Mouse (Mus musculus): ENCODE measurements around the gene Arid4a. TPM values are rescaled to one million over a fixed set of nuclear protein-coding genes. Genes with fewer than 3 reads are reported as not detected.

The Arid4a gene
- total RNA-seq (2023) = 100 to 1,000 TPM in 1 of 2 experiments, 10 to 100 TPM in 1; 99.0 to 101 TPM

DNA sequence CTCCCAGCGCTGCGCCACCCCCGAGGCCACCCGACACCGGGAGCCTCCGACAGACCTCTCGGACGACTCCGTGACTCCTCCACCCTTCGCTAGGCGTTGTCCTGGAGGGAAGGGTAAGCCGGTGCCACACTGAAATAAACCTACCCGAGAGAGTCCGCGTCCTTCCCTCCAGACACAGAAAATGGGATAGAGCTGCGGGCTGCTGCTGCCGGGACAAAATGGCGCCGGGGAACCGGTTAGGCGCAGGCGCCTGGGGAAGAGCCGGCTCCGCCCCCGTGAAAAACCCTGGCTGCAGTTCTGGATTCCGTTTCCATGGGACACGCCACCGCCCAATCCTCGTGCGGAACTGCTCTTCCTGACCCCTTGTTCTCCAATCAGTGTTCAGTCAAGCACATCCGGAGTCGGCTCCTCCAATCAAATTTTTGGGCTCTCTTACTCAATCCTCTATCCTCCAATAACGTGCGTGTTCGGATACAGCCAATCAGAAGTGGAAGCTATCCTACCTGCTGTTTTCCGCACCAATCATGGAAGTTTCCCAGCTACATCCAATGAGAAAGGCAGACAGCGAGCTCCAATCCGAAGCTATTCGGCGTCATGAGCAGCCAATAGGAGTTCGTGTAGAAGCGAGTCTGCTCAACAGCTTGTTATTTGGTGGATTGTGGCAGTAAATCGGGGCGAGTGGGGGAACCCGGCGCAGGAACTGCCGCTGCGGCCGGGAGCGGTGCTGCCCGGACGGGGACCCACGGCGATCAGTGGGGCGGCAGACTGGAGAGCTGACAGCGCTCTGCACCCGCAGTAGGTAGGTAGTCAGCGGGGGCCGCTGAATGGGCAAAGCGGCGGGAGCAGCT, at the start of gene Arid4a:
Gene Arid4a, plus strand, starts transcription at position 628 of the 848 bp plus-strand sequence.

DNA sequence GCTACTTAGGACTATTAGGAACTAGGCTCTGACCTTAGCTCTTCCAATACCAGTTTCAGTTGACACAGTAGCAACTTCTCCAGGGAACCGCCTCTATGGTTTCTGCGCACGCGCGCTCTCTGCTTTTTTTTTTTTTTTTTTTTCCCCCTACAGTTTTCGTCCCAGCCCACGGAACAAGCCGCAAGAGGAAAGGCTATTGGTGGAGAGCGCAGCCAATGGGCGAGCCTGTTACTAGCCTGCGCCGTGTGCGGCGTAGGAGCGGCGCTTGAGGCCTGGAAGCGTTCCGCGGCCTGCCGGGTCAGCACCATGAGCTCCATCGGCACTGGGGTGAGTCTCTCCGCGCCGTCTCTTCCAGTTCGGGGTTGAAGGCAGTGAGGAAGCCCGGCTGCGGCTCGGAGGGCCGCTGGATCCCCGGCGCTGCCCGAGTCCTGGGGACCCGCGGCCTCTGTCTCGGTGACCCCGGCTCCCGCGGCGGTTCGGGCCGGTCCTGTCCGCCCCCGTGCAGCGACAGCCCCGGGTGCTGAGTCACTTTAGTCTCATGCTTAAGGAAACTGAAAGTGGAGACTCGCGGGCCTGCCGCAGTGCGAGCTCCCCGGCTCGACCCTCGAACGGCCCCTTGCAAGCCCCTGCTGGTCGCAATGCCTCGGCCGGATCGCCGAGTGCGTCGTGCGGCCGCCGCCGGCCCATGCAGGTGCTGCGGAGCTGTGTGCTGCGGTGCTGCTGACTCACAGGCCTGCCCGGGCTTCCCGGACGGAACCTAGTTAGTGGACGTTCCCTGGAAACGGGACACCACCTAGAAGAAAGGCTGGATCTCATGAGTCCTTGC, 41.1 kb upstream of the Arid4a start, which contains the start of gene Psma3:
Gene Psma3, plus strand, starts transcription at position 181 of the 826 bp plus-strand sequence.

DNA sequence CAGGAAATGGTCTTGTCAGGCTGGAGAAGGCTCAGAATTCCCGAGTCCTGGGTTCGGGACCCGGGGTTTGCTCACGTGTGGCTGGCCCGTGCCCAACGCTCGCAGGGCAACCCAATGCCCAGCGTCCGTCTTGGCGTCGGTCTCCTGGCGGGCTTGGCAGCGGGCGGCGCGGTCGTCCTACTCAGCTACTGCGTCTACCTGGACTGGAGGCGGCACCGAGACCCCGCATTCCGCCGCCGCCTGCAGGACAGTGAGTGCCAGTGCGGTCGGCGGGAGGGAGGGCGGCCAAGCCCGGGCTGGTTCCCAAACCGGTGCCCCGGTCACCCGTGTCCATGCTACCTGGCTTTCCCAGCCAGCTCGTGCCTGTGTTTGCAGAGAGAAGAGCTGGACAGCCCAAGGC, 95.5 kb downstream of the Arid4a start, which contains the start of gene Tomm20l:
Gene Tomm20l, plus strand, starts transcription at position 98 of the 400 bp plus-strand sequence.

DNA sequence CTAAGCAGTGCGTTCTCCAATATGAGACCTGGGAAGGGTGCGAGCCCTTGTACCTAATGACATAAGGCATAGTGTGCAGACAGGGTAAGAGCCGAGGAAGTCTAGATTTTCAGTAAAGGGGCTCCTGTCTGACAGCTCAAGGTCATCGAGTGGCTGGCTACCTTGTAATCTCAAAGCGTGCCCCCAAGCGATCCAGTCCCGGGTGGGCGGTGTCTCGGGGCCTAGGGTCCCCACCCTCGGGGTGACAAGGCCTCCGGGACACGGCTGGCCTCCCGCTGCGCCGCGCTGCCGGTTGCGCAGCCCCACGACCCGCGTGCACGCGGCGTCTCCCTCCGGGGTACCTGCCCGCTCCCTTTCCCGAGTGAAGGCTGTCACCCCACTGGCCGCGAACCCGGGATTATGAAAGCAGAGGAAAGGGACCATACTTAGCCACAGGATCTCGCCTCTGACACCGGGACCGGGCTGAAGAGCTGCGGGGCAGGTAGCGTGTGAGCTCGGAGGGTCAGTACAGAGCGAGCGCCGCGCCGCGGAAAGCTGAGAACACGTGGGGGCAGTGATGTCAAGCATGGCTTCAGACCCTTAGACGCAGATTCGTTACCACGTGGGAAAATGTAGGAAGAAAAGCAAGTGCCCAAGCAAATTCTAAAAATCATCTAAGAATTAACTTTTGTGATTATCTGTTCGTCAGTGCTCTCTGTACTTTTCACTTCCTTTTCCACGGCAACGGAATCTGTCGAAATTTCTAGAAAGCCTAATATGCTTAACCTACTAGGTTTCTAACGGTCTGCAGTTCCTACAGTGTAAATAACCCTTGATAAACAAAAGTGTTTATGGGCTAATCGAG, 120.6 kb downstream of the Arid4a start, which contains the start of the genes Timm9 and 2700049A03Rik:
Gene Timm9, minus strand, starts transcription at position 555 of the 844 bp plus-strand sequence.
Gene 2700049A03Rik, plus strand, starts transcription at position 719 of the 844 bp plus-strand sequence.

Other genes starting within 250 kb of the Arid4a start
- gene Frmd6, start 190.5 kb upstream of the Arid4a start, total RNA-seq (2023) = 10 to 100 TPM; 20.4 to 22.0 TPM
- 100 to 1,000 TPM; 125 to 140 TPM for gene Actr10, start 78.1 kb upstream of the Arid4a start, total RNA-seq (2023)
- gene Psma3, start 41.4 kb upstream of the Arid4a start, total RNA-seq (2023) = 100 to 1,000 TPM; 196 to 235 TPM
- gene Tomm20l, start 95.4 kb downstream of the Arid4a start, total RNA-seq (2023) = not detected
- 10 to 100 TPM; 41.3 to 44.8 TPM for gene Timm9, start 120.7 kb downstream of the Arid4a start, total RNA-seq (2023)
- 10 to 100 TPM; 12.4 to 15.8 TPM for gene 2700049A03Rik, start 120.9 kb downstream of the Arid4a start, total RNA-seq (2023)